Mouse (Mus musculus): ENCODE results near the gene Rasgef1a. TPM values are rescaled to one million over a fixed set of nuclear protein-coding genes. Genes with fewer than 3 reads are reported as not detected.
A peak's percentile ranks its signal among the peaks of the same experiment; 100 is the strongest.

The Rasgef1a gene
- polyA plus RNA-seq, 1 experiment from 2014 or later = 1.4 TPM

DNA sequence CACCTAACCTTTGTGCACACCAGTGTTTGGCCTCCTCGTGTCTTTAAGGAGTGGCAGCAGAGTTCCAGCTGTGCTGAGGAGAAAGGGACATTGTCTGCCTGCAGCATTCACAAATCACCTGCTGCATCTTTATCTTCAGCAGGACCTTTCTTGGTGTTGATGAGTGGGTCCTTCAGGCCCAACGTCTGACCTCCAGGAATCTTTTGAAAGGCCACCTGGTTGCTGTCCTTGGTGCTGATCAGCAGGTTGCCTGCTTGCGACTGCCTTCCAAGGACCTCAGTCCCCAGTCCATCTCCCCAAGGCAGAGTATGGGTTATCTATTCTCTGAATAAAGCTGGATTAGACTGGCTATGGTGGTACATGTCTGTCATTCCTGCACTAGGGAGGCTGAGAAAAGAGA lies 10.0 kb upstream of the Rasgef1a start:
- WGBS = 25% methylated on average over 3 of the region's 3 CpGs
- H3K4me1 ChIP-seq (ENCODE audit: control insufficient read depth, insufficient read depth, low read length) = no peaks in the 10 kb centered on the region
- H3K27me3 ChIP-seq (ENCODE audit: control insufficient read depth, insufficient read depth, low read length) = no peaks in the 10 kb centered on the region
- H3K27ac ChIP-seq (ENCODE audit: low read depth, low read length) = no peak overlapping the region
- no peak for ATAC-seq (ENCODE audit: low read depth)
- no peak overlapping the region for H3K9ac ChIP-seq (replicated peaks; ENCODE audit: low read depth, low read length)
- H3K36me3 ChIP-seq (ENCODE audit: control insufficient read depth, insufficient read depth, low read length) = no peaks in the 10 kb centered on the region
- H3K9me3 ChIP-seq (ENCODE audit: control insufficient read depth, low read length) = no peaks in the 10 kb centered on the region
- no peak overlapping the region for H3K4me3 ChIP-seq (ENCODE audit: low read depth, low read length)
- no peak overlapping the region for H3K4me2 ChIP-seq (ENCODE audit: low read depth, low read length)

DNA sequence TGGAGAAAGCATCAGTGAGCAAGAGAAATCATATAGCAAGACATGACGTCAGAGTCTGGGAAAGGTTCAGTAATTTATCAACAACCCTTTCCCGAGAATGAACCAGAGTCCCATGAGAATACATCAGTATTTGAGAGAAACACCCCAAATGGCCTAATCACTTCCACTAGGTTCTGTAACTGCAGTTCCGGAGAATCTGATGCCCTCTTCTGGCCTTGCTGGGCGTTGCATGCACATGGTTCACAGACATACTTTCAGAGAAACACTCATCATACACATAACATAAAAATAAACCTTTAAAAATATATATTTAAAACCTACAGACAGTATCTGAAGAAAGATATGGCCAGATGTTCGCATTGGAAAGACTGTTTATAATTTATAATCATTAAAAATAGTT lies 3.9 kb upstream of the Rasgef1a start:
- no peak for ATAC-seq (ENCODE audit: low read depth)
- H3K4me1 ChIP-seq (ENCODE audit: control insufficient read depth, insufficient read depth, low read length) = no peaks in the 10 kb centered on the region
- WGBS = 48% methylated on average over 5 of the region's 5 CpGs
- H3K27ac ChIP-seq (ENCODE audit: low read depth, low read length) = no peak overlapping the region
- H3K9me3 ChIP-seq (ENCODE audit: control insufficient read depth, low read length) = no peaks in the 10 kb centered on the region
- no peak overlapping the region for H3K4me2 ChIP-seq (ENCODE audit: low read depth, low read length)
- H3K27me3 ChIP-seq (ENCODE audit: control insufficient read depth, insufficient read depth, low read length) = peaks cover 15% of the 10 kb centered on the region
- no peaks in the 10 kb centered on the region for H3K36me3 ChIP-seq (ENCODE audit: control insufficient read depth, insufficient read depth, low read length)
- no peak overlapping the region for H3K4me3 ChIP-seq (ENCODE audit: low read depth, low read length)
- H3K9ac ChIP-seq (replicated peaks; ENCODE audit: low read depth, low read length) = no peak overlapping the region

- Histone ChIP-seq H3K27me3 (ENCODE audit: control insufficient read depth, insufficient read depth, low read length) (peaks cover 18% of the 10 kb centered on the region), H3K4me2 (ENCODE audit: low read depth, low read length) (no peak overlapping the region), H3K36me3 (ENCODE audit: control insufficient read depth, insufficient read depth, low read length) (no peaks in the 10 kb centered on the region), H3K9me3 (ENCODE audit: control insufficient read depth, low read length) (no peaks in the 10 kb centered on the region), H3K4me3 (ENCODE audit: low read depth, low read length) (no peak overlapping the region), H3K9ac (replicated peaks; ENCODE audit: low read depth, low read length) (no peak overlapping the region), H3K4me1 (ENCODE audit: control insufficient read depth, insufficient read depth, low read length) (no peaks in the 10 kb centered on the region), H3K27ac (ENCODE audit: low read depth, low read length) (no peak overlapping the region)
- ATAC-seq (ENCODE audit: low read depth) = no peak
- 76% methylated on average over 4 of the region's 4 CpGs for WGBS
Observed at GRCm38 (mm10) chr6:118007843-118008539, 3.2 kb upstream of the Rasgef1a start.

GRCm38 (mm10) chr6:118010256-118010655 lies 982 bp upstream of the Rasgef1a start:
- WGBS = 68% methylated on average over 3 of the region's 3 CpGs
- Histone ChIP-seq H3K36me3 (ENCODE audit: control insufficient read depth, insufficient read depth, low read length) (no peaks in the 10 kb centered on the region), H3K4me3 (ENCODE audit: low read depth, low read length) (no peak overlapping the region), H3K4me2 (ENCODE audit: low read depth, low read length) (no peak overlapping the region), H3K9me3 (ENCODE audit: control insufficient read depth, low read length) (no peaks in the 10 kb centered on the region), H3K27ac (ENCODE audit: low read depth, low read length) (no peak overlapping the region), H3K4me1 (ENCODE audit: control insufficient read depth, insufficient read depth, low read length) (no peaks in the 10 kb centered on the region), H3K9ac (replicated peaks; ENCODE audit: low read depth, low read length) (no peak overlapping the region), H3K27me3 (ENCODE audit: control insufficient read depth, insufficient read depth, low read length) (peaks cover 25% of the 10 kb centered on the region)
- ATAC-seq (ENCODE audit: low read depth) = no peak

GRCm38 (mm10) chr6:118011616-118012316 lies 528 bp downstream of the Rasgef1a start:
- peak overlapping the region; percentile 47 for H3K4me3 ChIP-seq (ENCODE audit: low read depth, low read length)
- H3K27me3 ChIP-seq (ENCODE audit: control insufficient read depth, insufficient read depth, low read length) = peaks cover 25% of the 10 kb centered on the region
- no peaks in the 10 kb centered on the region for H3K9me3 ChIP-seq (ENCODE audit: control insufficient read depth, low read length)
- peak overlapping the region; percentile 75 for H3K4me2 ChIP-seq (ENCODE audit: low read depth, low read length)
- 11% methylated on average over 32 of the region's 38 CpGs for WGBS
- H3K36me3 ChIP-seq (ENCODE audit: control insufficient read depth, insufficient read depth, low read length) = no peaks in the 10 kb centered on the region
- H3K9ac ChIP-seq (replicated peaks; ENCODE audit: low read depth, low read length) = peak overlapping the region; percentile 67
- H3K4me1 ChIP-seq (ENCODE audit: control insufficient read depth, insufficient read depth, low read length) = peaks cover 6% of the 10 kb centered on the region; the same call in 1 of the 2 replicates
- no peak overlapping the region for H3K27ac ChIP-seq (ENCODE audit: low read depth, low read length)
- ATAC-seq (ENCODE audit: low read depth) = peak; percentile 55

DNA sequence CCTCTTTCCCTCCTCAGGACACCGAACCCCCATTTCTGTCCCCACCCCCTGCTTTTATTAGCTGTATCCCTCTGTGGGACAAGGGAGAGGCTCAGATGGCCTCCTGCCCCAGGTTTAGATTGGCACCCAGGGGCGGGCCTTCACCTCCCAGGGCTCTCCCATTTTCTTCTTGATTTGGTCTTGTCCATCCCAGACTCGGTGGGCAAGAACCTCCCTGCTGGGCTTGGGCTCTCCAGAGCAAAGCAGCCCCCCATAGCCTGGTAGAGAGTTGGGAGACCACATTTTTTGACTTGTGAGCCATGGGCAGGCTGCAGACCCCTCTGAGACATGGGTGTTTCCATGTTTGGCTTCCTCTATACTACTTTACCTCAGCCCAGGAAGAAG lies 1.1 kb downstream of the Rasgef1a start:
- ATAC-seq (ENCODE audit: low read depth) = no peak
- peaks cover 25% of the 10 kb centered on the region for H3K27me3 ChIP-seq (ENCODE audit: control insufficient read depth, insufficient read depth, low read length)
- H3K4me1 ChIP-seq (ENCODE audit: control insufficient read depth, insufficient read depth, low read length) = peaks cover 6% of the 10 kb centered on the region; the same call in 1 of the 2 replicates
- H3K9ac ChIP-seq (replicated peaks; ENCODE audit: low read depth, low read length) = no peak overlapping the region
- H3K4me3 ChIP-seq (ENCODE audit: low read depth, low read length) = no peak overlapping the region
- 62% methylated on average over 3 of the region's 3 CpGs for WGBS
- no peak overlapping the region for H3K27ac ChIP-seq (ENCODE audit: low read depth, low read length)
- H3K4me2 ChIP-seq (ENCODE audit: low read depth, low read length) = no peak overlapping the region
- H3K9me3 ChIP-seq (ENCODE audit: control insufficient read depth, low read length) = no peaks in the 10 kb centered on the region
- H3K36me3 ChIP-seq (ENCODE audit: control insufficient read depth, insufficient read depth, low read length) = no peaks in the 10 kb centered on the region

DNA sequence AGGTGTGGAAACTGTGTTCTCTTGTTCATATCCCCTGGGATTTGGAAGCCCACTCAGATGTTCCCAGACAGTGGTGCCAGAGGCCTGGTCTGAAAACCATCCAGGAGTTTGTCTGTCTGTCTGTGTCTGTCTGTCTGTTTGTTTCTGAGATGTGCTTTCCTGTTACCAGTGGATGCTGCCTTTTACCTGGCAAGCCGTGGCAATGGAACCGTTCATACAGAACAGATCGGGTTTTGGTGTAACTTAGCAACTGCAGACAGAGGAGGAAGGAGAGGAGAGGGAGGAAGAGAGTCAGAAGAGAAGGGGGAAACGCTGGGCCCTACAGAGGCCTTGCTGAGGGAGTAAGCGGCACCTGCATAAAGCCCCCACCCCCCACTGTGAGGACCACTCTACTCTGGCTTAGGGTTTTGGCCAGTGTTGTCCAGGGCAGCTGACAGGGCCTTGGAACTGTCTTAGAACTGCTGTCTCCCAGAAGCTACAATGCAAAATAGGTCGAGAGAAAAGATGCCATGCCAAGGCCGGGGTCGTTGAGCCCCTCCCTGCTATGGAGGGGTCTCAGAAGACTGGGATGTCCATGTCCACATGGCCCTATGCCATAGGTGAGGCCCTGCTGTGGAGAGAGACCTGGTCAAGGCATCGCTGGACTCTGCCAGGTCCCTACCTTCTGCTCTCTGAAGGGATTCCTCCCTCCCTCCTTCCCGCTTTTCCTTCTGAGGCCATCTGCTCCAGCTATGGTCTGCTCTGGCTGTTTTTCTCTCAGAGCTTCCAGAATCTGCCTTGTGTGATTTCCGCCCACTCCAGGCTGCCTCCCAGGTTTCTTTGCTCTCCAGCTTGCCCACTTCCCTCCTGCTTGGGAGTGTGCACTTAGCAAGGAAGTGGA lies 2.0 kb downstream of the Rasgef1a start:
- H3K9ac ChIP-seq (replicated peaks; ENCODE audit: low read depth, low read length) = no peak overlapping the region
- H3K27ac ChIP-seq (ENCODE audit: low read depth, low read length) = no peak overlapping the region
- no peak overlapping the region for H3K4me2 ChIP-seq (ENCODE audit: low read depth, low read length)
- WGBS = 74% methylated on average over 11 of the region's 11 CpGs
- H3K27me3 ChIP-seq (ENCODE audit: control insufficient read depth, insufficient read depth, low read length) = peaks cover 25% of the 10 kb centered on the region
- no peak overlapping the region for H3K4me3 ChIP-seq (ENCODE audit: low read depth, low read length)
- no peaks in the 10 kb centered on the region for H3K9me3 ChIP-seq (ENCODE audit: control insufficient read depth, low read length)
- H3K4me1 ChIP-seq (ENCODE audit: control insufficient read depth, insufficient read depth, low read length) = peaks cover 6% of the 10 kb centered on the region; the same call in 1 of the 2 replicates
- no peak for ATAC-seq (ENCODE audit: low read depth)
- no peaks in the 10 kb centered on the region for H3K36me3 ChIP-seq (ENCODE audit: control insufficient read depth, insufficient read depth, low read length)

- Histone ChIP-seq H3K27ac (ENCODE audit: low read depth, low read length) (no peak overlapping the region), H3K9me3 (ENCODE audit: control insufficient read depth, low read length) (no peaks in the 10 kb centered on the region), H3K9ac (replicated peaks; ENCODE audit: low read depth, low read length) (no peak overlapping the region), H3K36me3 (ENCODE audit: control insufficient read depth, insufficient read depth, low read length) (no peaks in the 10 kb centered on the region), H3K4me1 (ENCODE audit: control insufficient read depth, insufficient read depth, low read length) (peaks cover 9% of the 10 kb centered on the region; the same call in 1 of the 2 replicates), H3K4me2 (ENCODE audit: low read depth, low read length) (no peak overlapping the region), H3K27me3 (ENCODE audit: control insufficient read depth, insufficient read depth, low read length) (peaks cover 25% of the 10 kb centered on the region), H3K4me3 (ENCODE audit: low read depth, low read length) (no peak overlapping the region)
- WGBS = 77% methylated on average over 4 of the region's 4 CpGs
- no peak for ATAC-seq (ENCODE audit: low read depth)
Observed at GRCm38 (mm10) chr6:118014881-118015280, 3.6 kb downstream of the Rasgef1a start.
